Mouse (Mus musculus): ENCODE results near the gene Syt10. TPM values are rescaled to one million over a fixed set of nuclear protein-coding genes. Genes with fewer than 3 reads are reported as not detected.

Gene Syt10
- polyA plus RNA-seq (2015; fragmentation: Illumina TruSeq; extraction: RNeasy Lipid Tissue Mini Kit (QIAGEN cat#74804); ENCODE audit: insufficient read depth, low read depth, low replicate concordance): not detected

DNA sequence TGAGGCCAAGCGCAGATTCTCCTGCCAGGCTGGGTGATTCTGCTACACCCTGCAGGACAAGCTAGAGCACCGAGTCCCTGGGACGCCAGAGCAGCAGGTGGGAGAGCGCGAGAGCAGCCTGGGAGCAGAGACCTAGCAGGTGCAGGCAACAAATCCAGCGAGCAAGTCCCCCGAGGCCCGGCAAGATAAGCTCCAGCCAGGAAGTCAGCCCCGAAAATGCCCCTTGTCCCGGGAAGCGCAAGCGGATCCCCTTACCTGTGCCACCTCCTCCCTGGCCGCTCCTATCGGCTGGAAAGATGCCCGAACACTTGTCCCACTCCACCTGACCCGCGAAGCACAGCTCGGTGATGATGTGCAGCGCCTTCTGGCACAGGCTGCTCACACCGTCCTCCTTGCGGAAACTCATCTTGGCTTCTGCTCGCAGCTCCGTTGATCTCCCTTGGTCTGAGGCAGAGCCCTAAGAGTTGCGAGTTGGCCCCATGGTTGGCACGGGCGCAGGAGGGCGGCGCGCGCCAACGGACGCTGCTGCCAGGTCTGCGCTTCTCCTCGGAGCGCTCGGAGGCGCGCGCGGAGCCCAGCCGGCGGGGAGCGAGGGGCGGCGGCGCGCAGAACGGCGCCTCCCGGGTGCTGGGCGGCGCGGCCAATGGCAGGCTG, at the start of gene Syt10:
Gene Syt10, minus strand, starts transcription at position 497 of the 654 bp plus-strand sequence.

Other genes starting within 250 kb of the Syt10 start
- gene Rabl2, start 249.9 kb downstream of the Syt10 start, polyA plus RNA-seq (2015; fragmentation: Illumina TruSeq; extraction: RNeasy Lipid Tissue Mini Kit (QIAGEN cat#74804); ENCODE audit: insufficient read depth, low read depth, low replicate concordance): 11.6 TPM